Mouse (Mus musculus) embryo, embryonic 10 days (tissue): ENCODE measurements around the gene Hells.
A peak's percentile ranks its signal among the peaks of the same experiment; 100 is the strongest.

Experiments used
- DNase-seq: peaks from one replicate; pipeline ENCODE4 v3.0.0-alpha.2; 2015; ENCODE audit warnings: low spot score

Gene Hells

GRCm38 (mm10) chr19:38930788-38931565 is at the start of gene Hells:
Hells (plus strand) TSS chr19:38930915.
- peak; percentile 94 for DNase-seq

GRCm38 (mm10) chr19:38901146-38902135 is 29.3 kb upstream of the Hells start:
- DNase-seq = no peak

- no peak for DNase-seq
These were observed 28.2 kb upstream of the Hells start for GRCm38 (mm10) chr19:38902501-38902900.

DNA sequence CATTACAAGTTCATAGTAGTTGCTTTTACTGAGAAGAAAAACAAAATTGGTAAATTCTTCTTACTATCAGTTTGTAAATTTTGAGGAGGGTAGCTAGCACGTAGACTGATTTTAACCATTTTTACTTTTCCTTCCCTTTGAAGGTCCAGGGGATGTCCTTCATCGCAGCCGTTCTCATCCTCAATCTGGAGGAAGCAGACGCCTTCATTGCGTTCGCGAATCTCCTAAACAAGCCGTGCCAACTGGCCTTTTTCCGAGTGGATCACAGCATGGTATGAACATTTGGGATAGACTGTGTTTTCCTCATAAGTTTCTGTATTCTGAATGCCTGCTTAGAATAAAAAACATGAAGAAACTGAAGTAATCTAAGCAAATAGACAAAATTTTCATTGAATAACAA is 16.9 kb upstream of the Hells start:
- no peak for DNase-seq

DNA sequence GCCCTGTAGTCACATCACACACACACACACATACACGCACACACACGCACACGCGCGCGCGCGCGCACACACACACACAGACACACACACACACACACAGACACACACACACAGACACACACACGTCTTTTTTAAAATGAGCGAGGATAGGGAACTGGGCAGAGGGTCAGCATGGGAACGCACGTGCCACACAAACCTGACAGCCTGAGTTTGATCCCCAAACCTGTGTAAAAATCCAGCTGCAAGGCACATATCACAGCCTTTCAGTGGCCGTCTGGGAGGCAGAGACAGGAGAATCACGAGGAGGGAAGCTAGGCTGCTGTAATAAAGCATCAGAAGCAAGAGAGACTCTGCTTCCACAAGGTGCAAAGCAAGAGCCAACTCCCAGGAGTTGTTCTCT is 15.8 kb upstream of the Hells start:
- no peak for DNase-seq

GRCm38 (mm10) chr19:38915677-38916076 is 15.0 kb upstream of the Hells start:
- DNase-seq = peak; percentile 54

- DNase-seq = no peak
These were observed 2.1 kb upstream of the Hells start for GRCm38 (mm10) chr19:38928481-38929158.

- DNase-seq = no peak
These were observed 1.1 kb upstream of the Hells start for GRCm38 (mm10) chr19:38929471-38930251.

DNA sequence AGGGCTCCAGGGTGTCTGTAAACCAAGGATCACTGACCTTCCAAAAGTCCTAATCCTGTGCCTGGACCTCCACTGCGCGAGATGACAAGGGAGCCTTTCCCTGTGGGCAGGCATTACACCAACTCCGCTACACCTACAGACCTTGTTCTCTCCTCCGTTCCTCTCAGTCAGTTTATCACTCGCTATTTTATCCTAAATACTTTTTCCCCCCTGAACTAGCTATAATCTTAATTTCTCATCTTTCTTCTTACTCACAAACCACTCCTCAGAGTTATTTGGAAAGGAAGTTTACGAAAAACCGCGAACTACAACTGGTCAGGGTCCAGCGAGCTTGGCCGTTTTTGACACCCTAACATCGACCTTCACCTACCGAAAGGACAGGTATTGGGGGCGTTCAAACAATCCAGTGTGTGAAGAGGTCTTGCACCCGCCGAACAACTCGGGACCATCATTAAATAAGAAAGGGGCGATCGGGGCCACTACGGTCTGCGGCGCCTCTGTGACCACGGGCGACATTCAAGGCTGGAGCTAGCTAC is 395 bp upstream of the Hells start:
- DNase-seq = peak; percentile 34

- no peak for DNase-seq
These were observed 813 bp downstream of the Hells start for GRCm38 (mm10) chr19:38931566-38931890.

DNA sequence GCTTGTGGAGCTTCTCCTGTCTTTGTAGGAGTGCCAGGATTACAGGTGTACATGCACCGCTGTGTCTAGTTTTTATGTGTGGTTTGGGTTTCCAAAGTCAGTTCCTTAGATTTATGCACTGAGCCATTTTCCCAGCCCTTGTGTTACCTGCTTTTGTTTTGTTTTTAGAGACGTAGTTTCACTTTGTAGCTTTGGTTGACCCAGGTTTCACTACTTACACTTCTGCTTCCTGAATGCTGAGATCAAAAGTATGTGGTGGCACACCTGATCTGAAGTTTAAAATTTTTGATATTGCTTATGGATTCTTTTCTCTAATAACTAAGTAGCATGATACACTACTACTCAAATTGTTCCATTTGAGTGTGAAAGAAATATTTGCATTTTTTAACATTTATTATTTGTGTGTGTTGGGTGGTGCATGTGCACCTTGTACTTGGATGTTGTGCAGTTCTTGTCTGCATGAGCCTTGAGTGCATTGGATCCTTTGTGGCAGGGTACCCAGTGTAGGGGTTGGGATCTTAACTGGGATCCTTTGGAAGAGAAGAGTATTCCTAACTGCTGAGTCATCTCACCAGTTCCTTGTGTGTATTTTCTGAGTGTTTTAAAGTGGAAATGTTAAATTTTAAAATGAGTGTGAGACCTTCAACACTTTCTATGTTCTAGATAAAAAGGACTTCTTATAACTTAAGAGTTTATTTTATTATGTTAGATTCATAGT is 14.0 kb downstream of the Hells start:
- DNase-seq = no peak

- DNase-seq = no peak
These were observed 40.0 kb downstream of the Hells start for GRCm38 (mm10) chr19:38970741-38971140.

DNA sequence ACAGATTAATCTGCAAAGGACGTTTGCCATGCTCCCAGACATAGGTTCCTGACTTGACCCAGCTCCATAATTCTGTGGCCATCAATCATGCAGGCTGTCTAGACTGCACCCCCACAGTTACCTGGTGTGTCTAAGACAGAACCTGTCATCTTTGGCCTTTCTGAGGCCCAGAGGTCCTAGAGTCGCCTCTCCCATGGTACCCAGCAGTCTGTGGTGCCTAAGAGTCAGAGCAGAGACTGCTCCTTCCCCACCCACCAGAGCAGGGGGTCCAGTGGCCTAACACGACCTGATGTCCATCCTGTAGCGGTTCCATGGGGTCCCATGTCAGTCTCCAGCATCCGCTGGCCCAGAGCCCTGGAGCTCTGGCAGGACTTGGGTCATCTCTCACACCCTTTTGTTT is 41.9 kb downstream of the Hells start:
- no peak for DNase-seq

GRCm38 (mm10) chr19:38973666-38974065 is 43.0 kb downstream of the Hells start:
- no peak for DNase-seq

DNA sequence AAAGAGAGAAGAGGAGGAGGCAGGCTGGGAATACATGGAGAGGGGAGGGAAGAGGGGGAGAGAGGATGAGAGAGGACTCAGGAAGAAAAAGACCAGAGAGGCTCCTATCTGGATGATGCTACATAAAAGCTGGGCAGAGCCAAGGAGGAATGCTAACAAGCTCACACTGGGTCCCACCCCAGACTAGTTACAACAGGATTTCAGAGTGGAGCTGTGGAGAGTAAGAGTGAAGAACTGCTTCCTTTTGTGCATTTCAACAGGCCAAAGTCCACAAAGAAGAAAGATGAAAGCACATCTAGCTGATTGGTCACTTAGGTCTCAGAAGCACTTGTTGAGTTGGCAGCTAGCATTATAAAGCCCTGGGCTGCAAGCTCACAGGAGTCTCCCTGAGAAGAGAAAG is 45.6 kb downstream of the Hells start:
- DNase-seq = no peak

- peak; percentile 79 for DNase-seq
These were observed 51.3 kb downstream of the Hells start for GRCm38 (mm10) chr19:38981966-38982365.

DNA sequence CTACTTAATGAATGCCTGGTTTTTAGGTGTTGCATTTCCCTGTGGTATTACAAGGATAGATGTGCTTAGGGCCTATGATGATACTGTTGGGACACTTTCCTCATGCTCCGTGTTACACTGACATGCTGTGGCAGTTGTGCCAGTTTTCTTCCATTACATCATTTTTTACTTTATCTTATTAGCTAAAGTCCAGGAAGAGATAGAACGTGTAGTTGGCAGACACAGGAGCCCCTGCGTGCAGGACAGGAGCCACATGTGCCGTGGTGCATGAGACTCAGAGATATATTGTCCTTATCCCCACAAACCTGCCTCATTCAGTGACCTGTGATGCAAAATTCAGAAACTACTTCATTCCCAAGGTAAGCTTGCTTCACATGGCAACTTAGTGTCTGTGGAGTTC is 67.5 kb downstream of the Hells start:
- no peak for DNase-seq

GRCm38 (mm10) chr19:38998676-38999075 is 68.0 kb downstream of the Hells start:
- DNase-seq = no peak

DNA sequence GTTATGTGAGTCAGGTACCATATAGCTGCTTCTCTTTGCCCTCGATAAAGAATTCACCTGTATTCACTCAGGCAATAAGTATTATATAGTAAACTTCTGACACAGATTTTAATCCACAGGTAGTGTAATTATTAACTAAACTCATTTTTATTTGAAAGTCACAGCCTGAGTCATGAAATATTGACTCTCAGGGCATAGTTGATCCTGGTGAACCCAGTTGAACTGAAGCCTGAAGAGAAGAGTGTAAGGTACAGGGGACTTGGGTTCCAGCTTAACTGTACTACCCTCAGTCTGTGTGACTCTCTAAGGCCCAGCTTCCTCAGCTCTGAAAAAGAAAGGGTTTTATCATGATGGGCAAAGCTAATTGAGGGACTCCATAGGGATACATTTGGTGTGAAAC is 74.4 kb downstream of the Hells start:
- DNase-seq = no peak

DNA sequence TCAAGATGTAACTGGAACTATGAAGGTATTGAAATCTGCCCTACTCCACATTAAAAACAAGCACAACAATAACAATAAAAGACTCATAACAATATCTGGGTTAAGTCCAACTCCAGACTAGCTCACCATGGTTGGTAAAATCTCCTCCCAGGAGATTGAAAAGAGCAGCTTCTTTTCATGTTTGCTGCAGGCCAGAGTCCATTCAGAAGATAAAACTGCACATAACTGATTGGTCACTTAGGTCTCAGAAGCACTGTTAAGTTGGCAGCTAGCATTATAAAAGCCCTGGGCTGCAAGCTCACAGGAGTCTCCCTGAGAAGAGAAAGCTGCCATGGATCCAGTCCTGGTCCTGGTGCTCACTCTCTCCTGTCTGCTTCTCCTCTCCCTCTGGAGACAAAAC is 76.0 kb downstream of the Hells start, which contains the start of gene Cyp2c55:
Cyp2c55 (plus strand) TSS at position 305 of the 400 bp plus-strand sequence.
- DNase-seq = no peak
